Mouse (Mus musculus) thymus, adult 2 months (tissue): Measurements from ENCODE around the gene Gm20696.

Source experiments
- CTCF ChIP-seq: fragments of 200-500 bp; IDR thresholded peaks from 2 replicates; pipeline ENCODE4 v1.5.1; 2012; ENCODE audit warnings: mild to moderate bottlenecking, control low read depth, low read length, moderate library complexity, borderline replicate concordance; ENCODE audit not compliant: control insufficient read depth, poor library complexity, insufficient read depth; ENCODE audit errors: extremely low read depth
- POLR2A ChIP-seq: fragments of 200-500 bp; IDR thresholded peaks from 2 replicates; pipeline ENCODE4 v1.6.1; 2012; ENCODE audit warnings: mild to moderate bottlenecking, low read length, control low read depth, moderate library complexity; ENCODE audit not compliant: control insufficient read depth, poor library complexity, insufficient read depth; ENCODE audit errors: extremely low read depth

DNA sequence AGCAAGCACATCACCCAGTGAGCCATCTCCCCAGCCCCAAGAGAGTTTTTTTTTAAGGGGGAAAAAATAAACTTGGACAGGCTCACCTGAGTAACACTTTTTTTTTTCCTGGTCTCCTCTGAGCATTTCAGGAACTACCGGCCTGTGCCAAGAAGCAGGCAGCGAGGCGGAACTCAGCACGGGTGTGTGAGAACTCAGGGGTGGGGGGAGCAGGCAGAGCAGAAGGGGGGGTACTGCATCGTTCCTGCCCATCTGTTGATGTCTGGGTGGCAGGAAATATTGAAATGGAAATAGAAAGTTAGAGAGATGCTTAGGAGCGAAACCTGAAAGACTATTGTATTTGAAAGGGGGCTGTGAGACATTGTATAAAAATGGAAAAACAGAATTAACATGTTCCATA lies 290.7 kb downstream of the Gm20696 start:
- no peak for TF ChIP-seq POLR2A
- TF ChIP-seq CTCF, result no peak
